Mouse (Mus musculus) effector memory CD4-positive, alpha-beta T cell, adult 5 months (primary cell): ENCODE data around the gene Tcte1. TPM values are rescaled to one million over a fixed set of nuclear protein-coding genes. Genes with fewer than 3 reads are reported as not detected.

ENCODE experiments used
- polyA plus RNA-seq: library from polyadenylated mRNA; unstranded; fragments of 100-300 nt; shearing (Covaris generic); gene quantifications from one replicate; pipeline ENCODE4 v1.2.1, GENCODE M21; 2017

Tcte1 gene
- polyA plus RNA-seq, result not detected

GRCm38 (mm10) chr17:45523263-45523662, at the start of gene Tcte1:
Gene Tcte1 (plus strand): TSS chr17:45523434.

GRCm38 (mm10) chr17:45474669-45475465, 48.4 kb upstream of the Tcte1 start, which contains the start of gene Spats1:
Gene Spats1 (minus strand): TSS chr17:45475415.

GRCm38 (mm10) chr17:45506700-45507189, 16.5 kb upstream of the Tcte1 start, which contains the start of gene Aars2:
Gene Aars2 (plus strand): TSS chr17:45506841.

GRCm38 (mm10) chr17:45549617-45550181, 26.5 kb downstream of the Tcte1 start, which contains the start of gene Tmem151b:
Gene Tmem151b (minus strand): TSS chr17:45549677.

GRCm38 (mm10) chr17:45555452-45556106, 32.3 kb downstream of the Tcte1 start, which contains the start of gene Nfkbie:
Gene Nfkbie (plus strand): TSS chr17:45555703.

GRCm38 (mm10) chr17:45563655-45564530, 40.7 kb downstream of the Tcte1 start, which contains the start of gene Slc35b2:
Gene Slc35b2 (plus strand): TSS chr17:45563874.

GRCm38 (mm10) chr17:45573087-45573779, 50.0 kb downstream of the Tcte1 start, which contains the start of gene Hsp90ab1:
Gene Hsp90ab1 (minus strand): TSS chr17:45573271.

Other genes with a start within 250 kb of the Tcte1 start
- 70.0 TPM for gene Cdc5l, start 89.7 kb upstream of the Tcte1 start, polyA plus RNA-seq
- gene Spats1, start 48.0 kb upstream of the Tcte1 start, polyA plus RNA-seq, result 0.31 TPM
- gene Aars2, start 16.6 kb upstream of the Tcte1 start, polyA plus RNA-seq, result 13.0 TPM
- 0.22 TPM for gene Tmem151b, start 26.2 kb downstream of the Tcte1 start, polyA plus RNA-seq
- gene Nfkbie, start 32.3 kb downstream of the Tcte1 start, polyA plus RNA-seq, result 129 TPM
- 45.3 TPM for gene Slc35b2, start 40.4 kb downstream of the Tcte1 start, polyA plus RNA-seq
- gene Hsp90ab1, start 49.8 kb downstream of the Tcte1 start, polyA plus RNA-seq, result 1,825 TPM
- gene Slc29a1, start 76.2 kb downstream of the Tcte1 start, polyA plus RNA-seq, result 65.1 TPM
- gene Mymx, start 78.7 kb downstream of the Tcte1 start, polyA plus RNA-seq, result not detected
- 0.85 TPM for gene Capn11, start 135.9 kb downstream of the Tcte1 start, polyA plus RNA-seq
- gene Mrpl14, start 162.9 kb downstream of the Tcte1 start, polyA plus RNA-seq, result 31.6 TPM
- gene Tmem63b, start 163.5 kb downstream of the Tcte1 start, polyA plus RNA-seq, result 11.6 TPM
- not detected for gene 1600014C23Rik, start 210.4 kb downstream of the Tcte1 start, polyA plus RNA-seq